Mouse (Mus musculus): Measurements from ENCODE around the gene Itgad.

Gene Itgad

DNA sequence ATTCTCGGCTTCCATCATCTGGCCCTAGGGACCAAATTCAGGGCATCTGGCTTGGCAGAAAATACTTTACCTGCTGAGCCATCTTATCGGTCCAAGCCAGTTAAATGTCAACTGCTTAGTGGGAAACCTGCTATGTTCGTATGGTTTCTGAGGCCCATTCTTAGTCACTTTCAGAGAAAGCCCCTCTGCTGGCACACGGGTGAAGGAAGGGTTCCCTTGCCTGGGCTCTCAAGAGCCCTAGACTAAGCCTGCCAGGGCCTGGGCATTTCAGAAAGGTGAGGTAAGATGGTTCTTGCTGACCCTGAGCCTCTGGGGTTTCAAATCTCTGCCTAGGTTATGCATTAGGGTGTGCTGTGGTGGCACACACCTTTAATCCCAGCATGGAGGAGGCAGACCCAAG is 91.4 kb downstream of the Itgad start:
- no peak for DNase-seq

DNA sequence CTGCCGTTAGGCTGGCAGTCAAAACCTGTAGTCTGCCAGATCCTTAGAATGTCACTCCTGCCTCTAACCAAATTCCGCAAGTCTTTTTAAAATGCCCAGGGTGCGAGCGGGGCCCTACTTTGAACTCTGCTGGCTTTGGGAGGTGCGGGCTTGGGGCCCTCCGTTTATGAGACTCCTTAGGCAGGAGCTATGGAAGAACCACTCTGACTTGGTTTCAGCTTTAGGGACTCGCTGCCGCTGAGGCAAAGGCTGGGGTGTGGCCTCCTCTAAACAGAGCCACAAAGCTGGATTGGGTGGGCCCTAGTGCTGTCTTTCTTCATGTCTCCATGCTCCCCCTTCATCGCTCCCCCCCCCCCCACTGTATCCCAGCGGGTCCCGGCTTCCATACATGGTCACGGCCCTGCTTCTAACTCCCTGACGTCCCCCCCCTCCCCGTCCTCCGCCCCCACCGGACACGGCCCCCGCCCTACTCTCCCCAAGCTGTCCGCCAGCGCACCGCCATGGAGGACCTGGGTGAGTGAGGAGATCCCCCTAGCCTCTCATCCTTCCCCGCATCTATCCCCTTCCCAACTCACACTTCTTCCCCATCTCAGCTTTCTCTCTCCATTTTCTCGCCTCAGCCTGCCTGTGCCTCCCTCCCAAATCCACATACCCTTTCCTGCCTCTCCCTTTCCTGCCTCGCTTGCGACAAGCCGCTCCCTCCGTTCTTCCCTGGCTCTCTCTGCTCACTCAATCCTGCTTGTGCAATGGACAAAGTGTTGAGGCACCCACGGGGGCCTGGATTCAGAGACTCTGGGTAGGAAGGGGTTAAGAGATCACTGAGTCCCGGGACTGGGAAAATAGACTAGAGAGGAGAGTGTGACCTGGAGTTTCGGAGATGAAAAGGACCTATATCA is 92.6 kb downstream of the Itgad start, which contains the start of gene Tgfb1i1:
TSS of gene Tgfb1i1 (plus strand) at position 317 of the 896 bp plus-strand sequence.
- peak; percentile 53 for DNase-seq

DNA sequence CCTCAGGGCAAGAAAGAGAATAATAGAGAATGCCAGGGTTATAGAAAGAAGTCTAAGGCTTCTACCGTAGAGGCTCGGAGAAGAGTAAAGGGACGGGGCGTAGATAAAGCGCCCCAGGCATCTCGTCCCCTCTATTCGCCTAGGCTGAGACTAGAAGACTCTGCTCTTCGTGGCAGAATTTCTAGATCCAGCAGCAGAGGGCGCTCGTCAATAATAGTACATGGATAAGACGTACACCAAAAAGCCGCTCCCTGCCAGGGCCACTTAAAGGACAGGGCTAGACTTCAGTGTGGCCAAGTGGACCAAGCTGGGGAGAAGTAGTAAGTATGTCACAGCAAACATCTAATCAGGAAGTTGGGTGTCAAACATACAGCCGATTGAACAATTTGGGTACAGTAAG is 93.3 kb downstream of the Itgad start:
- peak; percentile 90 for DNase-seq

DNA sequence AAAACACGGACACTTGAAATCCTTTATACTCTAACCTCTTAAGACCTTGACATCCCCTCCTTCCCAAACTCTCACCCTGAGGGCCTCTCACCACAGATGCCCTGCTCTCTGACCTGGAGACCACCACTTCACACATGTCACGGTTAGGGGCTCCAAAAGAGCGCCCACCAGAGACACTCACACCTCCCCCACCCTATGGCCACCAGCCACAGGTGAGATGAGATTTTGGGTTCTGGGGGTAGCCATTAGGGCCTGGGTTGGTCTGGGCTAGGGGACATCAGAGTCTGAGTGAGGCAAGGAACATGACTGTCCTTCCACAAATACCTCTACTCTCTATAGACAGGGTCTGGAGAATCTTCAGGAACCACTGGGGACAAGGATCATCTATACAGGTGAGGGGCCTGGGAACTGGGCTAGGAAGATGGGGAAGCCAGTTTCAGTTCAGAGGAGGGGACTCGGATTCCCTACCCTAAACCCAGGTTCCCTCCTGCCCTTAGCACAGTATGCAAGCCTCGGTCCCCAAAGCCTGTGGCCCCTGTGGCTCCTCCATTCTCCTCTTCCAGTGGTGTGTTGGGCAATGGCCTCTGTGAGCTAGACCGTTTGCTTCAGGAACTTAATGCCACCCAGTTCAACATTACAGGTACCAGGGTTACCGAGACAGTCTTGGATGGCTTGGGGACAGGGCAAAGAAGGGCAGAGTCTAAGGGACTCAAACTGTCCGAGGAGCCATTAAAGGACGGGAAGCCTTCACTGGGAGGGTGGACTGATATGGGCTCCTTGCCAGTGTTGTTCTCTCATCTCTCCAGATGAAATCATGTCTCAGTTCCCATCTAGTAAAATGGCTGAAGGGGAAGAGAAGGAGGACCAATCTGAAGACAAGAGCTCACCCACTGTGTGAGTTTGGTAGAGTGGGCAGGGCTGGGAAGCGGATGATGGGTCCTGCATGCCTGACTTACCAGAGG is 94.2 kb downstream of the Itgad start:
- DNase-seq, result no peak

DNA sequence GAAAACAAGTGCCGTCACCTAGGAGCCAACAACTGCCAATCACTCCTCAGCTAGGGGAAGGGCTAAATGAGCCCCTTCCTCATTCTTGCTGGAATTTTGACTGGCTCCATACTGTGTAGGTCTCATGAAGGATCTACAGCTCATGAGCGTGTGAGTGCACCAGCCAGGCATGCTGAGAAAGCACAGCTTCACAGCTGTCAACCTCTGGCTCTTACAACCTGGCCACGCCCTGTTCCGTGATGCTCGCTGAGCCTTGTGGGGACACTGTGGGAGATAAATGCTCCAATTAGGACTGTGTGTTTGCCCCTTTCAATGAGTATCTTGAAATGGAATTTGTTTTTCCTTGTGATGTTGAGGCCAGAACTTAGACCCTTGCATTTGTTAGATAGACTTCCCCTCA is 95.8 kb downstream of the Itgad start:
- DNase-seq, result no peak

DNA sequence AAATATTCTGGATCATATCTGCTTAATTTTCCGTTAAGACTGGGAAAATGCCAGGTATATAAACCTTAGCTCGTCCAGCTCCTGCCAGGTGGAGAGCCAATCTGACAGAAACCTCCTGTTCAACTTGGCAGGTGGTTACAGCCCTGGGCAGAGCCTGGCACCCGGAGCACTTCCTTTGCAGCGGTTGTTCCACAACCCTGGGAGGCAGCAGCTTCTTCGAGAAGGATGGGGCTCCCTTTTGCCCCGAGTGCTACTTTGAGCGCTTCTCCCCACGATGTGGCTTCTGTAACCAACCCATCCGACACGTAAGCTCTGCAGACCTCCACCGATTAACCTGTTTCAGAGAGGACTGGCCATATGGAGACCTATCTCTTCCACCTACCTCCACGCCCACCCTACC is 97.8 kb downstream of the Itgad start:
- DNase-seq, result no peak

DNA sequence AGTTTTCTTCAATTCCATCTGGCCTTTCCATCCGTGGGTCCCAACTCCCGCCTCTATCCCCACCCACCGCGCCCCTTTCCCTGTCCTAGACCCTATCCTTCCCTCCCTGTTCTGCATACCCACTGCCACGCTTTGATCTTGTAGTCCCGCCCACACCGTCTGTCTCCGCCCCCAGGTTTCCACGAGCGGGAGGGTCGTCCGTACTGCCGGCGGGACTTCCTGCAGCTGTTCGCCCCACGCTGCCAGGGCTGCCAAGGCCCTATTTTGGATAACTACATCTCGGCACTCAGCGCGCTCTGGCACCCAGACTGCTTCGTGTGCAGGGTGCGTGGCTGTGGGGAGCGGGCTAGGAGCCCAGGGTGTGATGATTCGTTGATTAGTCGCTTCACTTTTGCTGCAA is 98.4 kb downstream of the Itgad start:
- DNase-seq, result peak; percentile 77

DNA sequence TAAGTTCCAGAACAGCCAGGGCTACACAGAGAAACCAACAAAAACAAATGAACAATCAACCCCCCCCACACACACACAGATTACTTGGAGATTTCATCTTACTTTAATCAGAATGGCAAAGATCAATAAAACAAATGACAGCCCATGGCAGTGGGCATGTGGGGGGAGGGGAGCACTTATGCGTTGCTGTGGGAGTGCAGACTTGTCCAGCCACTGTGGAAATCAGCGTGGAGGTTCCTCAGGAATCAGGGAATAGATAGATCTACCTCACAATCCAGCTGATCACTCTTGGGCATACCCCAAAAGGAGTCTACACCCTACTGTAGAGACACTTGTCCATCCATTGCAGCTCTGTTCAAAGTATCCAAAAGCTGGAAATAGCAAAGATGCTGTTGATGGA is 100.8 kb downstream of the Itgad start:
- DNase-seq, result no peak

DNA sequence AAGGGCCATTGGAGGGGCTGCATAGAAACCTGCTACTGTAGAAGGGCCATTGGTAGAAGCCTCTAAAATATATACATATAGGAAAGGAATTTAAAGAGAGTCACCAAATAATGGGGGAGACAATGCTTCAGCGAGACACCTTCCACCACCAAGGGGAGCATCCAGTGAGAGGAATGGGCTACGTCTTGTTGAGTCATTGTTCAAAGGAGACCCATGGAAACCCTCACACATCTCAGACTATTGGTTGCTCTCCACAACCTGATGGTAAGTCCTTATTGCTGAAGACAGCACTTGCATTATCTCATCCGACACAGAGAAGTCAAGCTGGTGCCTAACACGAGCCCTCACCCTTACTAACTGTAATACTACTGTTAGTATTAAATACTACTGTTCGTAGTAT is 101.6 kb downstream of the Itgad start:
- DNase-seq, result no peak

DNA sequence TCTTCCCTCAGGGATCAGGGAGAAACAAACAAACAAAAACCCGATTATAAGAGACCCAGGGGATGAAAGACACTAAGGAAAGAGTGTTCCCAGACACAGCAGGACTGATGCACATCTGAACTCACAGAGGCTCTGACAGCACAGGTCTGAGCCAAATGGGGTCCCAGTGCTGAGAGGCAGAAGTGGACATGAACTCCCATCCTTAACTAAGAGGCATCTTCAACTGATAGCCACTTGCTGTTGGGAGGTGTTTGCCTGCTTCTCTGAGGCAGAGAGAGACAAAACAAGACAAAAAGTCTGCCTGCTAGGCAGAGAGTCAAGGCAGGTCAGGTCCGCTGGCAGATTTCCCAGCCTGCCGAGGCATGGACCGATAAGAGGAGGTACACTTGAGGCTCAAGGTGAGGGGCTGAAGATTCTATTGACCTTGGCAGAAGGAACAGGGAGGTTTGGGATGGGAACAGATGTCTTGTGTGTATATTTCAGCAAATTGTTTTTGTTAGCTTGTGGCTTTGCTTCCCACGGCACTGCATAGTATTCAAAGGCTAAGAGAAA is 102.7 kb downstream of the Itgad start:
- no peak for DNase-seq

DNA sequence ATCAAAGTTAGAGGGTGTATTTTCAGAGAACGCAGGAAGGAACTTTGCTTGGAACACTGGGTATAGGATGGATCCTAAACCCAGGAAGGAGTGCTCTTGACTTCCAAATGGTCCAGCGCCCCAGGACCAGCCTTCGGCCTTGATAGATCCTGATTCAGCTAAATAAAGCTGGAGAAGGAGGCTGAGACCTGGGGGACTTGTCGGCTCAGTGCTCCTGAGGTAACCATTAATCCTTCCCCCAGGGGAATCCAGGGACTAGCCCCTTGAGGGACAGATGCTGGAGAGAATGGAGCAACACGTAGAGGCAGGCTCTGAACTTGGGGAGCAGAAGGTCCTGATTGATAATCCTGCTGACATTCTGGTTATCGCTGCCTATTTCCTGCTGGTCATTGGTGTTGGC is 111.2 kb downstream of the Itgad start, which contains the start of gene Slc5a2:
TSS of gene Slc5a2 (plus strand) at position 247 of the 400 bp plus-strand sequence.
- no peak for DNase-seq

DNA sequence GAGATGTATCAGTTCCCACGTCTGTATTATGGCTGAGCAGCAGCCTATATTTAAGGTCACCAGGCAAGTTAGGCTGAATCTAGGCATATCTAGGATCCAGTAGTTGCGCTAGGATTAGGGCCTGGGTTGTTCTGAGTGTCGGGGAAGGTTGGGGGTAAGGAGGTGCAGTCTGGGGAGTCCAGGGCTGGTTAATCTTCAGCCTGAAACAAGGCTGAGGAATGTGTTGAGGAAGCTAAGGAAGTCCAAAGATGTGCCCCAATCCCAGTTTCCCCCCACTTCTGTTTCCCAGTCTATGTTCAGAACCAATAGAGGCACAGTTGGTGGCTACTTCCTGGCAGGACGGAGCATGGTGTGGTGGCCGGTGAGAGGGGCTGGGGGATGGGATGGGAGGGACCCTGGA is 111.9 kb downstream of the Itgad start:
- no peak for DNase-seq

DNA sequence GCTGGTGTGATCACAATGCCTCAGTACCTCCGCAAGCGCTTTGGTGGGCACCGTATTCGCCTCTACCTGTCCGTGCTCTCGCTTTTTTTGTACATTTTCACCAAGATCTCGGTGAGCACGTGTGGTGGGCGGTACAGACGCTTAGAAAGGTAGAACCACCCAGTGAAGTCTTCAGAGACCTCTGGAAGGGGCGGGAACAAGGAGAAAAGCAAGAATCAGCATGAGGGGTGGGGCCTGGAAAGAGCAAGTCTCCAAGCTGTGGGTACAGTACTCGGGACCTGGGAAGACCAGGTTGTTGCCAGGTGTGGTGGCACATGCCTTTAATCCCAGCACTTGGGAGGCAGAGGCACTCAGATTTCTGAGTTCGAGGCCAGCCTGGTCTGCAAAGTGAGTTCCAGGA is 113.2 kb downstream of the Itgad start:
- DNase-seq, result no peak

DNA sequence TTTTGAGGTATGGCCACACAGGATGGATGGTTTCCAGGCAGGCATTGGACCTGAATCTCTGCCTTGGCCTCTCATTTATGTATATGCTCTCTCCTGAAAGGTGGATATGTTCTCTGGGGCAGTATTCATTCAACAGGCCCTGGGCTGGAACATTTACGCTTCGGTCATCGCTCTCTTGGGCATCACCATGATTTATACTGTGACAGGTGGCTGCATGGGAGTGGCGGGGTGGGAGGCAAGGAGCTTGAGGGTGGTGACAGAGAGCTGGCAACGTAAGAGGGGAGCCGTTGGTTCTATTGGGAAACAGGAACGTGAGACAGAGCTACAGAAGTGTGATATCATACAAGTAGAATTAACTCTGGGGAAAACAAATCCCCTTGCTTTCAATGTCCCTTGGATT is 113.6 kb downstream of the Itgad start:
- no peak for DNase-seq

DNA sequence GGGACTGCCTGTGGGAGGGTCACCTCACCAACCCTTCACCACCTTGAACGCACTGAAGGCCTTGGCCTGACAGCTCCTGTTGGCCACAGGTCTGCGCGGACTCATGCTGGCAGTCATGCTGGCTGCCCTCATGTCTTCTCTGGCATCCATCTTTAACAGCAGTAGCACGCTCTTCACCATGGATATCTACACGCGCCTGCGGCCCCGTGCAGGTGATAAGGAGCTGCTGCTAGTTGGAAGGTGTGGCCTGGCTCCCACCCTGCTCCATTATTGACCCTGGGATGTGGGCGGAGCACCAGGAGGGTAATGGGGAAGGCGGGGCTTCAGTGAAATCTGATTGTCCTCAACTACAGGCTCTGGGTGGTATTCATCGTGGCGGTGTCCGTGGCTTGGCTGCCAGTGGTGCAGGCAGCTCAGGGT is 116.3 kb downstream of the Itgad start:
- DNase-seq, result no peak

DNA sequence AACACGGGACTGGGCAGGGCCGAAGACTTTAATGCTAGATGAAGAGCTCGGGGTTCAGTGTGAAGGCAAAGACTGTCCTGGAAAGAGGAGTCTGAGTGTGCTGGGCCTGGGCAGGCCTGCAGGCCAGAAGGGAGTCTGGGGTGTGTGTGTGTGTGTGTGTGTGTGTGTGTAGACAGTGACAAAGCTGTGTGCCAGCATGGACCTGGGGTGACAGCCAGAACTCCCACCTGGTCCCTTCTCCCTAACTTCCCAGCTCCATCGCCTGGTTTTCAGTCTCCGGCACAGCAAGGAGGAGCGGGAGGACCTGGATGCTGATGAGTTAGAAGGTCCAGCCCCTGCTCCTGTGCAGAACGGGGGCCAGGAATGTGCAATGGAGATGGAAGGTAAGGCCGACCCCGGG is 117.3 kb downstream of the Itgad start:
- no peak for DNase-seq
